Mouse (Mus musculus): ENCODE data around the gene Nrxn2. TPM values are rescaled to one million over a fixed set of nuclear protein-coding genes. Genes with fewer than 3 reads are reported as not detected.

Nrxn2 gene
- polyA plus RNA-seq, 1 experiment from 2014 or later: 28.9 TPM

DNA sequence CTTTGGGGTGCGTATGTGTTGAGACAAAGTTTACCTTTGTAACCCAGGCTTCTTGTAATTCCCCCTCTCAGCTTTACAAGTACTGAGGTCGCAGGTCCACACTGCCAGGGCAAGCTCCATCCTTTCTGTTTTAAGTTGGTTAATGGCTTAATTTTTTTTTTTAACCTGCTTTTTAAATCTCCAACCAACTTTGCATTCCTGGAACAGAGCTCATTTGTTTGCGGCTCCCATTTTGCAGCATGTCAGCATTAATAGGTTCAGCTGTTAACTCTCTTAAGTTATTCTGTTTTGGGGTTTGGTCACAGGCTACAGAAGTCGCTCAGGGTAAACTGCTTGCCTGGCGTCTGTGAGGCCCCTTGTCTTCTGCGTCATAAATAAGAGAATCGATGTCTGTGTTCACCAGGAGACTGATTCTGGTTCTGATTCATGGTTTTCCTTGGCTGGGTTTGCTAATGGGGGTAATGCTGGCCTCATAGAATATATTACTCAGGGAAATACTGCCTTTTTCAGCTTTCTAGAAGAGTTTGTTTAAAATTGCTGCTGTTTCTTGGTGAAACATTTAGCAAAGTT lies 141.8 kb downstream of the Nrxn2 start:
- ATAC-seq (ENCODE audit: low read depth): no peak
- H3K27ac ChIP-seq (replicated peaks): no peak overlapping the region
- H3K27me3 ChIP-seq: no peaks in the 10 kb centered on the region
- H3K9me3 ChIP-seq: no peaks in the 10 kb centered on the region
- peaks cover 13% of the 10 kb centered on the region; the same call in 1 of the 2 replicates for H3K4me1 ChIP-seq (replicated peaks)
- H3K9ac ChIP-seq: no peak overlapping the region
- H3K36me3 ChIP-seq: no peaks in the 10 kb centered on the region
- no peak overlapping the region for H3K4me2 ChIP-seq
- 43% methylated on average over 7 of the region's 7 CpGs for WGBS
- H3K4me3 ChIP-seq: no peak overlapping the region

DNA sequence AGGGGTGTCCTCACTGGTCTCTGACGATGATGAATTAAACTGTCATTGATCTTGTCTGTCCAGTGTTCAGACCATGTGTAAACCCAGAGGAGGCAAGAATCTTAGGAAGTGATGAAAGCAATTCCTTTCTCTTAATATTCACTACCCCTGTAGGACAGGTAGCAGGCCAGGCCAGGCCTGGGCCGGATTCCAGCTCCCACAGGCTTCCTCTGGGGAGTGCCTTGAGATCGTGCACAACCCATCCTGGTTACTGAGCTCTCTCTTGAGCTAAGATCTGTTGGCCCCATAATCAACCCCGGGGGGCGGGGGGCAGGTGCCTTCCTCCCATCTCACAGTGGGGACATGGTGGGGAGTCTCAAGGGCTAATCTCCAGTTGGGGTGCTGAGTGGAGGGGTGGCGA lies 146.6 kb downstream of the Nrxn2 start:
- H3K27ac ChIP-seq (replicated peaks): no peak overlapping the region
- H3K36me3 ChIP-seq: no peaks in the 10 kb centered on the region
- 89% methylated on average over 6 of the region's 6 CpGs for WGBS
- H3K4me3 ChIP-seq: no peak overlapping the region
- no peak overlapping the region for H3K4me2 ChIP-seq
- peaks cover 9% of the 10 kb centered on the region; the same call in 1 of the 2 replicates for H3K4me1 ChIP-seq (replicated peaks)
- H3K9me3 ChIP-seq: no peaks in the 10 kb centered on the region
- H3K9ac ChIP-seq: no peak overlapping the region
- H3K27me3 ChIP-seq: no peaks in the 10 kb centered on the region
- ATAC-seq (ENCODE audit: low read depth): no peak

DNA sequence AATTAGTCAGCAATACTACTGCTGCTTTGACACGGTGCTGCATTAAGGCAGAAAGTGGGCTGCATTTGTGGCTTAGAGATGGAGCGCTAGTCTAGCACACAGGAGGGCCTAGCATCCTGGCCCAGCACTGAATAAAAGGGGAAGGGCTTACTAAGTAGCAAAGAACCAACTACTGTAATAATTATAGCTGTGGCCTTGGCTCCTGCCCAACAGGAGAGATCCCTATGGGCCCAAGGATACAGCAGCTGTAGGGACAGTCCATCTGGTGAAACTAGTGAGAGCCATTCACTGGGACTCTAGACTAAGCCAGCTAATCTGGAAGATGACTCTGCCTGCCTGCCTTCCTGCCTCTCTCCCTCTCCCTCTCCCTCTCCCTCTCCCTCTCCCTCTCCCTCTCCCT lies 147.9 kb downstream of the Nrxn2 start:
- no peak overlapping the region for H3K4me2 ChIP-seq
- 0 out of 2 replicates have a peak, but pooled peaks have one; percentile 47 for ATAC-seq (ENCODE audit: low read depth)
- no peak overlapping the region for H3K9ac ChIP-seq
- no peaks in the 10 kb centered on the region for H3K36me3 ChIP-seq
- H3K4me3 ChIP-seq: no peak overlapping the region
- H3K4me1 ChIP-seq (replicated peaks): no peaks in the 10 kb centered on the region
- 68% methylated on average over 2 of the region's 2 CpGs for WGBS
- 0 out of 2 replicates have a peak overlapping the region, but pooled peaks have one; percentile 9 for H3K27ac ChIP-seq (replicated peaks)
- H3K27me3 ChIP-seq: no peaks in the 10 kb centered on the region
- H3K9me3 ChIP-seq: no peaks in the 10 kb centered on the region

DNA sequence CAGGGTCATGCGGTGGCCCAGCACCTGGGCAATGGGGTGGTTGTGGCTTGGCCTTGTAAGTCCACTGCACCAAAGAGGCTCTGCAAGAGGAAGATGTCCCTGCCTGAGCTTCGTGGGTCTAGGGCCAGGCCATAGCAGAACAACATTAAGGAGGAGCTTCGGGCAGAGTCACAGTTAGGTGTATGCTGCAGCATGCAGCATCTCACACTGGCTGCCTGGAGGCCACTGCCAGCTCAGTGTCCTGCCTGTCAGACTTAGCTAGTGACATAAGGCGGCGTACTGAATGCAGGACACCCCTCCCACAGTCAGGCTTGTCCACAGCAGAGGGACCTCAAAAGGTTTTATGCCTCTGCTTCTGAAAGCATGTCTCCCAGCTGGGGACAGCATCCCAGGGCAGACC lies 150.5 kb downstream of the Nrxn2 start:
- Histone ChIP-seq H3K27ac (replicated peaks) (no peak overlapping the region), H3K4me1 (replicated peaks) (no peaks in the 10 kb centered on the region), H3K36me3 (no peaks in the 10 kb centered on the region), H3K4me3 (no peak overlapping the region), H3K27me3 (no peaks in the 10 kb centered on the region), H3K4me2 (no peak overlapping the region), H3K9ac (no peak overlapping the region), H3K9me3 (no peaks in the 10 kb centered on the region)
- WGBS: 70% methylated on average over 5 of the region's 5 CpGs
- no peak for ATAC-seq (ENCODE audit: low read depth)

DNA sequence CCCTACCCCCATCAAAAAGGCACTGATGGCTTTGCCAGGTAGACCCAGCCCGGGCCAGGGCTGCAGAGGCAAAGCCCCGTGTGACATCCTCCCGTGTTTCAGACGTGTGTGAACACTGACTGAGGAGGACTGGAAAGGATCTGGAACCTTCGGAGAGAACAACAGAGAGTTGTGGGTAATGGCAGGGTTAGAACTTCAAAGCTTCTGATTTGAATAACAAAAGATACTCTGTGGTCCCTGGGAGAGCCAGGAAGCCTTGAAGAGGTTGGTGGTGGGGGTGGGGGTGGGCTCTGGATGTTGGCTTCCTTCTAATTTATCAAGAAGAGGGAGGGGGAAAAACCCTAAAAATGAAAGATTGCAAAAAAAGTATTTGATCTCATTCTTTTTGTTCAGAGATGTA lies 151.0 kb downstream of the Nrxn2 start:
- H3K36me3 ChIP-seq: no peaks in the 10 kb centered on the region
- H3K4me3 ChIP-seq: no peak overlapping the region
- H3K27ac ChIP-seq (replicated peaks): no peak overlapping the region
- ATAC-seq (ENCODE audit: low read depth): no peak
- no peaks in the 10 kb centered on the region for H3K27me3 ChIP-seq
- 31% methylated on average over 5 of the region's 5 CpGs for WGBS
- H3K4me1 ChIP-seq (replicated peaks): no peaks in the 10 kb centered on the region
- no peak overlapping the region for H3K4me2 ChIP-seq
- H3K9ac ChIP-seq: no peak overlapping the region
- no peaks in the 10 kb centered on the region for H3K9me3 ChIP-seq

DNA sequence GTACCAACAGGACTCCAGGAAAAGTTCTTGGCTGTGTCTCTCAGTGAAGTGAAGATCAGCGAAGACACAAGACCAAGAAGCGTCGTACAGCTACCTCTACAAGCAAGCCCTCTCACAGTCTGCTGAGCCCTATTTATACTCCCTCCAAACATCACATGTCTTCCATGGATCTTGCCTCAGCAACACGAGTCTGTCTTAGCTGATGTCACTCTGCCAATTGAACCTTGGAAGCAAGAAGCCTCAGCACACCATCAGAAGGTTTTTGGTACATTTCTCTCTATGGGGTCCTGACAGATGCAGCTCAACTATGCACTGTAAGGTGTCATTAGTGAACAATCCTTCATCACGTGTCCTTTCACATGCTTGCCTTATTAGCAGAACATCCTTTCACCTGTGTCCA lies 152.9 kb downstream of the Nrxn2 start:
- ATAC-seq (ENCODE audit: low read depth): no peak
- WGBS: 88% methylated on average over 5 of the region's 5 CpGs
- Histone ChIP-seq H3K36me3 (no peaks in the 10 kb centered on the region), H3K9me3 (no peaks in the 10 kb centered on the region), H3K4me3 (no peak overlapping the region), H3K4me2 (no peak overlapping the region), H3K27me3 (no peaks in the 10 kb centered on the region), H3K27ac (replicated peaks) (no peak overlapping the region), H3K4me1 (replicated peaks) (peaks cover under 1% of the 10 kb centered on the region; the same call in 1 of the 2 replicates), H3K9ac (no peak overlapping the region)

DNA sequence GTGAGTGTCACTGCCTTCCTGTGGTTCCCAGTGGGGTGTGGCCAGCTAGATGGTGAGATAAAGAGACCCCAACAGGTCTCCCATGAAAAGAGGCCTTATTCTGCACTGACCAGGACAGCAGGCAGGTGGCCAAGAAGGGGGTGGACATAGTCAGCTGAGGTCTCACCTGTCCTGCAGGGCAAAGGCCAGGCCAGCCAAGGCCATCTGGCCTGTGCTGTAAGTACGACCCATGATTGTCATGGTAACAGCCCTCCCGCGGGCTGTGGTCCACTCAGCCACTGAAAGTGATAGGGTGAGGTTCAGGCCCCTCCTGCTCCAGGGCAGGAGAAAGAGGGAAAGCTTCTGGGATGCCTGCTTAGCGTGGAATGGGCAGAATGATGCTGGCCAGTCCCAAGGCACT lies 153.5 kb downstream of the Nrxn2 start:
- WGBS: 40% methylated on average over 4 of the region's 4 CpGs

More for the DNA sequence above, 153.5 kb downstream of the Nrxn2 start:
- Histone ChIP-seq H3K4me1 (replicated peaks) (peaks cover 5% of the 10 kb centered on the region), H3K36me3 (no peaks in the 10 kb centered on the region), H3K4me3 (no peak overlapping the region), H3K9ac (no peak overlapping the region), H3K27me3 (no peaks in the 10 kb centered on the region), H3K4me2 (no peak overlapping the region), H3K9me3 (no peaks in the 10 kb centered on the region), H3K27ac (replicated peaks) (no peak overlapping the region)
- no peak for ATAC-seq (ENCODE audit: low read depth)

Small RNA genes within 50 kb of the gene (microRNA-seq; reads per million reads assigned to microRNA genes)
- gene Gm26460: not detected

Other genes starting within 250 kb of the Nrxn2 start
- not detected in 2 replicates for gene Majin, start 234.3 kb upstream of the Nrxn2 start, polyA plus RNA-seq (2015; fragmentation: Nextera tagmentation; extraction: Ambion mirVana)
- gene Gpha2, start 192.4 kb upstream of the Nrxn2 start, polyA plus RNA-seq (2015; fragmentation: Nextera tagmentation; extraction: Ambion mirVana): 0.72 TPM in 1 of 2 replicates, not detected in the other
- gene Ppp2r5b, start 182.9 kb upstream of the Nrxn2 start, polyA plus RNA-seq (2015; fragmentation: Nextera tagmentation; extraction: Ambion mirVana): 103 and 111 TPM in 2 replicates
- 11.6 and 11.8 TPM in 2 replicates for gene Atg2a, start 177.1 kb upstream of the Nrxn2 start, polyA plus RNA-seq (2015; fragmentation: Nextera tagmentation; extraction: Ambion mirVana)
- 85.5 and 101 TPM in 2 replicates for gene Ehd1, start 142.0 kb upstream of the Nrxn2 start, polyA plus RNA-seq (2015; fragmentation: Nextera tagmentation; extraction: Ambion mirVana)
- 0.26 and 0.57 TPM in 2 replicates for gene Cdc42bpg, start 112.3 kb upstream of the Nrxn2 start, polyA plus RNA-seq (2015; fragmentation: Nextera tagmentation; extraction: Ambion mirVana)
- gene Men1, start 83.8 kb upstream of the Nrxn2 start, polyA plus RNA-seq (2015; fragmentation: Nextera tagmentation; extraction: Ambion mirVana): 71.5 and 73.9 TPM in 2 replicates
- gene Map4k2, start 77.6 kb upstream of the Nrxn2 start, polyA plus RNA-seq (2015; fragmentation: Nextera tagmentation; extraction: Ambion mirVana): 13.5 and 17.0 TPM in 2 replicates
- 107 and 119 TPM in 2 replicates for gene Sf1, start 55.0 kb upstream of the Nrxn2 start, polyA plus RNA-seq (2015; fragmentation: Nextera tagmentation; extraction: Ambion mirVana)
- 5.7 and 6.3 TPM in 2 replicates for gene Pygm, start 34.3 kb upstream of the Nrxn2 start, polyA plus RNA-seq (2015; fragmentation: Nextera tagmentation; extraction: Ambion mirVana)
- gene Rasgrp2, start 19.4 kb upstream of the Nrxn2 start, polyA plus RNA-seq (2015; fragmentation: Nextera tagmentation; extraction: Ambion mirVana): 44.1 and 49.9 TPM in 2 replicates
- not detected in 2 replicates for gene Slc22a12, start 124.3 kb downstream of the Nrxn2 start, polyA plus RNA-seq (2015; fragmentation: Nextera tagmentation; extraction: Ambion mirVana)